Mouse (Mus musculus): Measurements from ENCODE around the gene Acsl6.
A peak's percentile ranks its signal among the peaks of the same experiment; 100 is the strongest.
"Not testable (repeated sequence)": the region's sequence is repeated elsewhere in the genome, so short reads cannot be mapped to it uniquely, and the experiment has no call there.

Gene Acsl6

DNA sequence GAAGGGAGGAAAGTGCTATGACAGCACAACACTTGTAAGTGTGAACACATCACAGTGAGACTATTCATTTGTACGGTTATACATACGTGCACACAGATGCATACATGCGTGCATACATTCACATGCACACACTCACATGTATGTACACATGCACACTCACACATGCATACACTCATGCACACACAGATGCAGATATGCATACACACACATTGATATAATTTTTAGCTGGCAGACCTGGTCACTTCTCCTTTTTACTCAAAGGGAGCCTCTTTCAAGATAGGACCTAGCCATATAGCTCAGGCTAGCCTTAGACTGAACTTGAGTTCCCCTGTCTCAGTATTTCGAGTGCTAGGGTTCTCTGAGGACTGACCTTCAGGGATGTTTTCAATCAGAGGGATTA, 87.7 kb downstream of the Acsl6 start:
- no peak for DNase-seq (ENCODE audit: low read depth, low spot score)

DNA sequence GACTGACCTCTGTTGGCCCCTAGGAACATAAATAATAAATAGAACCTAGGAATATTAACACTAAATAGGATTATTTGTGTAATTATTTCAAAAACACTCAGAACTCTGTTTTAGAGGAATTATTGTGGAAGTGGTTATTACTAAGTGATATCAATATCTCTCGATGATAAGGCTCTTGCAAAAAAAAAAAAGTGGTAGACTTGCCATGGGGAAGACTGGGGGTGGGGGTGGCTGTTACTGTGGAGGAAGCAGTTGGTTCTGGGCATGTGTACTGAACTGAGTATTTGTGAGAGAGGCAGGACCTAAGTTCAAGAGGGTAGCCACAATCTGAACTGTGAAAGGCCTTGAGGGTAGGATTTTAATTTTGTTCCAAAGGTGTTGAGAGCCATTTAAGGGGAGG, 93.1 kb downstream of the Acsl6 start:
- no peak for DNase-seq (ENCODE audit: low read depth, low spot score)

DNA sequence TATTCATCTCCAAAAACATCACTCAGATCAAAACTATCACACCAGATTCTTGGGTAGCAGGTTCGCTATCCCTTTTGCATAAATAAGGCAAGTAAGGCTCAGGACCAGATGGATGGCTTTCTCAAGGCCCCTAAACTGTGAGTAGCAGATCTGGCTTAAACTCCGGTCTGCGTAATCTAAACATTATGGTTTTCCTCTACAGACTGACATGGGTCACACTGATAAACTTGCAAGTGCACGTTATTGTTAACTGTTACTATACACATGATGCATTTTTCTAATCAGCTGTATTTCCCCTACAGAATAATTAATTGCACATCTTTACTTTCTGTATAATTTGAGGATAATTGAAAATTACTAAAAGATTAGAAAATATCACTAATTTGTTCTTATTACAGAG, 94.5 kb downstream of the Acsl6 start:
- no peak for DNase-seq (ENCODE audit: low read depth, low spot score)

DNA sequence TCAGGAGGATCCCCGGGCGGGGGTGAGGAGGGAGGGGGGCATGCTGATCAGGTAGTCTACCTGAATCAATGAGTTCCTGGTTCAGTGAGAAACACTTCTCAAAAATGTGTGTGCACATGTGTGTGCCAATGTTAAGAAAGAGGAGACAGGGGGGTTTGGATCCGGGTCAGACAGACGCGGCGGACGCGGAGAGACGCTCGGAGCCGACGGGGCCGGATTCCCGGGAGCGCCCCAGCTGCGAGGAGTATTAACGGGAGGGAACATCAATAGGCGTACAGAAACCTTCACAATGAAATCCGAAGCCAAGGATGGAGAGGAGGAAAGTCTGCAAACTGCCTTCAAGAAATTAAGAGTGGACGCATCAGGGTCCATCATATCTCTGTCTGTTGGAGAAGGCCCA, 97.2 kb downstream of the Acsl6 start:
- not testable (repeated sequence) for DNase-seq (ENCODE audit: low read depth, low spot score)

DNA sequence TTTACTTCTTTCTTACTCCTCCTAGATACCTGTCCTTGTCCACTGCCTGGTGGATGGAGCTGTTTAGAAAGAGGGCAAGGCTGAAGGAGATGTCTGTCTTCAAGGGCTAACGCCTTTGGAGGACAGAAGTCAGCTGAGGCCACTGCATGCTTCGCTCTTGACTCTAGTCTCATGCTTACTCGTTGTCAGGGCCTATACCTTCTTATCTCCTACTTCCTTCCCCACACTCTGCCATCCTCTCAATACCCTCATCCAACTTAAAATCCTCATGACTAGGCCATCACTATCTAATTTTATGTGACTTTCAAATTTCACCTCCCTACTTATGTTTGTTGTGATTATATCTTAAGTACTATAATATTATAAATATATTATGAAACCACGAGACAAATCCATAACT, 101.3 kb downstream of the Acsl6 start:
- no peak for DNase-seq (ENCODE audit: low read depth, low spot score)

DNA sequence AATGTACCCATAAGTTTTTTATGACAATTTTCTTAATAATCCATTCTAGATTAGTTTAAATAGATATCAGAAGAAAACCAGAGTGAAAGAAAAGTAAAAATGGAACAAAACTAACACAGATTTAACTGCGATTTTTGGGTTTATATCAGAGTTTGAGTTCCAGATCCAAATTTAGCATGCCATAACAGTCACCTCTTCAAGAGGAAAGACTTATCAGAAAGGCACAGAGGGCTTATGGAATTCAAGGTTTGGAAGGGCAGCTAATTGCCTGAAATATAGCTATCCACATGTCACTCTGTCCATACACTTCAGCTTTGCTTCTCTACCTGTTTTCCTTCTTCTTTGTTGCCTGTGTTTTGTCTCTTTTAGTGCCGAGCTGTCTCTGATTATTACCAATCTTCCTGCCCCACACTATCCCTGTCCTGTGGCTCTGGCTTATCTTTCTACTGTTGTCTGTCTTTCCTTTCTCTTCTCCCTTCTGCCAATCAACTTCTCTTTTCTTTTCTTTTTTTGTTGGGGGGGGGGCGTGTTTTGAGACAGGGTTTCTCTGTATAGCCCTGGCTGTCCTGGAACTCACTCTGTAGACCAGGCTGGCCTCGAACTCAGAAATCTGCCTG, 103.4 kb downstream of the Acsl6 start:
- no peak for DNase-seq (ENCODE audit: low read depth, low spot score)

DNA sequence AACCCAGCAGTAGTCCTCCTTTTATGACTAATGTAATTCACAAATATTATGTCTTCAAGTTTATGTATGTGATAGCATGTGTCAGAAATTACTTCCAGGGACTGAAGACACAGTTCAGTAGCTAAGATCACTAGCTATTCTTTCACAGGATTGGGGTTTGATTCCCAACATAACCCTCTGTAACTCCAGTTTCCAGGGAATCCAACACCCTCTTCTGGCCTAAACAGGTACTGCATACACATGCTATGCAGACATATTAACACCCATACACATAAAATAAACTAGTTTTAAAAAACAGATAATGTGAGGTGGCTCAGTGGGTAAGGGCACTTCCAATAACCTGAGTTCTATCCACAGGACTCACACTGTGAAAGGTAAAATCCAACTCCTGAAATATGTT, 107.0 kb downstream of the Acsl6 start:
- no peak for DNase-seq (ENCODE audit: low read depth, low spot score)

DNA sequence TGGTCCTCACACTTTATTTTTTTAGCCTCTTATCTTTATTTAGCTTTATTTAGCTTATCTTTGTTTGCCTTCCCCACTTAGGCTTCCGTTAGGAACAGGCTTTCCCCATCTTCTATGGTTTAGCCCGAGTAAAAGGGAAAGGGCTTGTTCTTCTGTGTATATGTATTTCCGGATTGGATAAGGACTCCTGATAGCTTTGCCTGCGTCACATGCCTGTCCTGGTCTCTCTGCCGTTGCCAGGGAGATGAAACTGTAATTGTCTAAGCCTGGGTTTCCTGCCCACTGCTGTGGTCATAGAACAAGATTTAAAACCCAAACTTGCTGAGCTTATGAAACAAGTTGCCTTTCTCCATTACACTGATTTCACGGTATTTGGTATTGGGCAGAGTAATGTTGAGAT, 109.4 kb downstream of the Acsl6 start:
- peak; percentile 66 for DNase-seq (ENCODE audit: low read depth, low spot score)
